Mouse (Mus musculus) T-cell, adult 2 months (primary cell): ENCODE results near the gene Sh2d1b1.
A peak's percentile ranks its signal among the peaks of the same experiment; 100 is the strongest.
"Not testable (repeated sequence)": the region's sequence is repeated elsewhere in the genome, so short reads cannot be mapped to it uniquely, and the experiment has no call there.

ENCODE experiments used
- DNase-seq: peaks from one replicate; pipeline ENCODE4 v3.0.0; 2022; ENCODE audit warnings: low spot score

Gene Sh2d1b1

DNA sequence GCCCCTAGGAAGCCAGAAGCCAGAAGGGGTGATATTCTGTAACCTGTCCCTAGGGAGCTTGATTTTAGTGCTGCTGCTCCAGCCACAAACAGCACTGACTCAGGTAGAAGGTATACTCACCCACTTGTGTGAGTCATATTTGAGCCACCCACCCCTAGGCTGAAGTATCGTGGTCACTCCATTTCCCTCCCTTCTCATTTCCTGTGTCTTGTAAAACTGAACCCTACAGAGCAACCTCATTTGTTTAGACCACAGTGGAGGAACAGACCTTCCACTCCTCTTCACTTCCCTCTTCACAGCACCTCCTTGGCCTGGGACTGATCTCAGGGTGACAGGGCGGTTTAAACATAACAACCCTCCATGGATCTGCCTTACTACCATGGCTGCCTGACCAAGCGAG is at the start of gene Sh2d1b1:
Sh2d1b1 (plus strand) TSS at position 305 of the 400 bp plus-strand sequence.
- no peak for DNase-seq

DNA sequence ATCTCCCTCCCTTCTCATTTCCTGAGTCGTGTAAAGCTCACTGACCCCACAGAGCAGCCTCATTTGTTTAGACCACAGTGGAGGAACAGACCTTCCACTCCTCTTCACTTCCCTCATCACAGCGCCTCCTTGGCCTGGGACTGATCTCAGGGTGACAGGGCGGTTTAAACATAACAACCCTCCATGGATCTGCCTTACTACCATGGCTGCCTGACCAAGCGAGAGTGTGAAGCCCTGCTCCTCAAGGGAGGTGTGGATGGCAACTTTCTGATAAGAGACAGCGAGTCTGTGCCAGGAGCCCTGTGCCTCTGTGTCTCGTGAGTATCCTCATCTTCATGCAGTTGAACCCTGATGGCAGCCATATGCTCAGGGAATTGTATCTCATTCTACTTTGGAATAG is 44.4 kb upstream of the Sh2d1b1 start, which contains the start of gene Sh2d1b2:
Sh2d1b2 (plus strand) TSS at position 62 of the 400 bp plus-strand sequence.
- not testable (repeated sequence) for DNase-seq

DNA sequence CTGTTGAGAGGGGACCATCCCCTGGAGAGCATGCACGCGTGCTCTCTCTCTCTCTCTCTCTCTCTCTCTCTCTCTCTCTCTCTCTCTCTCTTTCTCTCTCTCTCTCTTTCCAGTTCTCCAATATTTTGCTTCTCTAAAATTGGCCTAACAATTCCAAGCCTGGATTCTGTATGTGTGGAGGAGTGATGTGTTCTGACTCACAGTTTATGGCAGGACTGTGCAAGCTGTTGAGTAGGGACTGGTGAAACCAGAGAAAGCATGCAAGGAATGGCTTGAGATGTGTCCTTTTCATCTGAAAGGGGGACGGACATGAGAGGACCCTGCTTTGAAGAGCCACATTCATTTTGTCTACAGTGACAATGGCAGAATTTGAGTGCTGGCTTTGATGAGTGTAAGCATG is 32.1 kb upstream of the Sh2d1b1 start:
- DNase-seq: no peak

DNA sequence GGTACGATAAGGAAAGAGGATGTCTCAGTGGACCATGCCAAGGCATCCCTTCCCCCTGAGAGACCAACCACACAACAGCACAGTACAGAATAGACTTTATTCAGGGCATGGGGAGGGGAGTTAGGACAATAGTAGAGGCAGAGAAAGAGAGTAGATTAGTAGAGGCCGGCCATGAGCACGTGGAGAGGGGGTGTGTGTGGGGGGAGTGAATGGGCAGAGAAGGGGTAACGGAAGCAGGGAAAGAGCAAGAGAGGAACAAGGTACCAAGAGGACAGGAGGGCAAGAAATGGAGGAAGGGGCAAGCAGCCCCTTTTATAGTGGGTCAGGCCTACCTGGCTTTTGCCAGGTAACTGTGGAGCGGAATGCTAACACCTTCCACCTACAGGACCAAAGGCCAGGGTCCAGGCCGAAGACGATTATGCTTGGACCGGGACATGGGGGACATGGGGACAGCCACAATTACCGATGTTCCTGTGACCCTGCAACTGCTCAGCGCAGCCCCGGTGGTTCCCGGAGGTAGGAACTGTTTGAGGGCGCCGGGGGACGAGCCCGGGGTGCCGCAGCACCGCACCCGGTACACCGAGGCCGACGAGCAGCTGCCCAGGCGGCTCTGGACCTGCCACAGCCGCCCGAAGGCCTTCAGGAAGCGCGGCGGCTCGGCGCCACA is 22.1 kb upstream of the Sh2d1b1 start:
- DNase-seq: no peak

DNA sequence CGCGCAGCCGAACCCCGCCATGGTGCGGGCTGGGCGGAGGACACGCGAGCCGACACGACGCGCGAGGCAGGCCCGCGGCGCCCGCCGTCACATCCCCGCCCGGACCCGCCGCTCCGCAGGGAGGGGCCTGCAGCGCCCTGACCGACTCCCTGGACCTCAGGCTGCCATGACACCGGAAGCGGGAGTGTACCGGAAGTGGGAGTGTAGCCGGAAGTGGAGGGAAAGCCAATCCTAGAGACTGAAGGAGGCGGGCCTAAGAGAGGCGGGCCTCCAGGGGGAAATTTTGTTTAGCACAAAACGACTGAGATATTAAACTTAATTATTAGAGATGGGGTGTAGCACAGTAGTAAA is 21.6 kb upstream of the Sh2d1b1 start:
- DNase-seq: peak; percentile 83

DNA sequence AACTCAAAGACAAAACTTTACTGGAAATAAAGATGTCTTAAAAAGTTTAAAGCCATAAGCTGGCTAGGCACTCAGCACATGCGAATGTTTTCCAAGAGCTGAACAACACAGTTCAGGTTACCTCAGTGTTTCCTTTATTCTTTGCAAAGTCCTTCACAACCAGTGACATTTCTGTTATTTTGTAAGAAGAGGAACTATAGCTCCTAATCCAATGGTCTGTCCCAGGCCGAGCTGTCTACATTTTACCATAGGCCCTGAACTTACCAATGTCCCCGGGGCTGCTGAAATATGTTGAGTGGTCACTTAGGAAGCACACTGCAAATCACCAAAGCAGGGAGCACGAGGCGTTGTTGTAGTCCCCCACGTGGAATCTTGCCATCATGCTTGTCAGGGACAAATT is 6.8 kb upstream of the Sh2d1b1 start:
- DNase-seq: no peak

DNA sequence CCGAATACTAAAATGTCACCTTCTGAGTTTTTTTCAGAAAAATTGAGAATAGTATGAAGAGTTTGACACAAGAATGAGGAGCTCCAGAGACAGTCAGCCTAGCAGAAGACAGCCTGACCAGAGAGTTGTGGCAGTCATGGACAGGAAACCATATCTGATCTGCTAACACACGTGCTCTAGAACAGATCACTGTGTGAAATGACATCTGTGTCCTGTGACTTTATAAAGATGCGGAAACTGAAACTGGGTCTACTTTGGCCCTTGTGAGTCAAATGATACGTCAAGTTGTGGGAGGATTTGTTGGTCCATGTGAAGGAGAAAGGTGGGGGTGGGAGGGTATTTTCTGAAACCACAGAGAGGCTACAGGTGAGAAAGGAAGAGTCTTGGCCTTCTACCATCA is 6.4 kb upstream of the Sh2d1b1 start:
- DNase-seq: no peak

DNA sequence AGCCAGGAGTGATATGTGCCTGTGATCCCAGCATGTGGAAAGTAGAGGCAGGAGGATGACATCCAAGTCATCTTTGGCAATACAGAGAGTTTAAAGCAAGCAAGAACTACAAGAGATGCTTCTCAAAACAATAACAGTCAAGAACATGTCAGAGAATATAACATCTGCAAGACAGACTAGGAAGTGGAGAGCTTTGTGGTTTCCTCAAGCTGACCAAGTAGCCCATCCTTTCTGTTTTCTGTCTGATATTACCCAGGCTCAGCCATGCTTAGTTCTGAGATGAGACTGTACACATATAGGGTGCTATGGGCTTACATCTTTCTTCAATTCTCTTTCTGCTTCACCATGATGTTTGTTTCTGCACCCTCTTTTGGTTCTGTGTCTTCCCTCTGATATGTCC is 3.9 kb upstream of the Sh2d1b1 start:
- no peak for DNase-seq

DNA sequence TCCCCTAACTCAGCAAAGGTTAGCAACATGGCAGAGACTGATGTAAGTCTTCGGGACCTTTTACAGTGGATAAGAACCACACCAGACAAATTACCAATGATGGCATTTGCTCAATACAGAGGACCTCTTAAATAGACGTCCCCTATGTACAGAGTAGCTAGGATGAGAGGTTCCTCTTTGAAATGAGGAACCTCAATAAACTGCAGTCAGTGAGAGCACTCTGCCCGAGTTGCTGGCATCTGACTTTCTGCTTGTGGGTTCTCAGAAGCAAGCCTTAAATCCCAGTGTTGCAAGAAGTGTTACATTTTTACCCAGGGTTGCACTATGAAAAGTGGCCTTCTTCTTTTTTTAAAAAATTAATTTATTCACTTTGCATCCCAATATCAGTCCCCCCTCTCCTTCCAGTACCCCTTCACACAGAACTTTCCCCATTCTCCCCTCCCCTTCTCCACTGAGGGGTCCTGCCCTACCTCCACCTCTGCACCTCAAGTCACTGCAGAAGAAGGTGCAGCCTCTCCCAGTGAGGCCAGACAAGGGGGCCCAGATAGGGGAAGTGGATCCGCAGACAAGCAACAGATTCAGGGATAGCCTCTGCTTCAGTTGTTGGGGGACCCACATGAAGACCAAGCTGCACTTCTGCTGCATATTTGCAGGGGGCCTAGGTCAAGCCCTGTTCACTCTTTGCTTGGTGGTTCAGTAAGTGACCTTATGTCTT is 5.5 kb downstream of the Sh2d1b1 start:
- DNase-seq: no peak

DNA sequence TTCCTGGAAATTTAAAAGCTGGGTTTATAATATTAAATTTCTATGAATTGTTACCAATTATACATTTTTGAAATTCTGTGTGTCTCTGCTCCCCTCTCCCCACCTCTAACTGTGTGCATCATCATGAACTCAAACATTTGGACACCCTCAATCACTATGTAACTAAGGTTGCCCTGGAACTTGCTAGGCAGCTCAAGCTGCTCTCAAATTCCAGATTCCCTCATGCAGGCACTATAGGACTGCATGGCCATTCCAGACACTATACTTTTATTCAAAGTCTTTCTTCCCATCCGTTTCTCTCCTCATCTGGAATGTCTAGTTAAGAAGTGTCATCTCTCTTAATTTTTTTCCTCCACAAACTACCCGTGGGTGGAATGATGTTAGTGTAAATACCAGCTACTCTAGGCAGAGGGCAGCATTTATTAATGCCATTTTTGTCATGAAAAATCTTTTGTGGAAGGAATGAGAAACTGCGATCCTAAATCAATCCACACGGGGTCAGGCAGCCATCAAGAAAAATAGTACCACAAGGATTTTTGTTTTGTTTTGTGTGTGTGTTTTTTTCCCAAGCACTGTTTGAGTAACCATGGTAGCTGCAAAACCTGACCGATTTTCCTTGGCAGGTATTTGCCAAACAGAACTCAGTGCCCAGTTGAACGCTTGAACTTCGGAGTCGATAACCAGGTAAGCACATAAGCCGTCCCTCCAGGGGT is 15.3 kb downstream of the Sh2d1b1 start:
- no peak for DNase-seq

DNA sequence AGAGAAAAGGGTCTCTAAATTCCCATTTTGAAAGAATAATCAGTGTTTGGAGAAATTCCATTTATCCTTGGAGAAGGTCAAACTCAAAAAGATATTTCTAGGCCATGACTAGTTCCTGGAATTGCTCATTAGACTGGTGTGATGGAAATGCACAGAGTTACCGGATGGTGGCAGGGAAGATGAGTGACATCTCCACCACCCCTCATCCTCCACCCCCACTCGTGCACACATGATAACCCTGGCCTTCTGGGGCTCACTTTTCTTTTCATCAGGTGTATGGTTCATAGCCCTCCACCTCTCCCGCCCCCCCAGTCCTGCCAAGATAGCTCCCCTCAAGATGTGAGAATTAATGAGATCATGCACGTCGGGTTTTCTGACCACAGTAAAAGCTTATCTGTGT is 16.1 kb downstream of the Sh2d1b1 start:
- no peak for DNase-seq

DNA sequence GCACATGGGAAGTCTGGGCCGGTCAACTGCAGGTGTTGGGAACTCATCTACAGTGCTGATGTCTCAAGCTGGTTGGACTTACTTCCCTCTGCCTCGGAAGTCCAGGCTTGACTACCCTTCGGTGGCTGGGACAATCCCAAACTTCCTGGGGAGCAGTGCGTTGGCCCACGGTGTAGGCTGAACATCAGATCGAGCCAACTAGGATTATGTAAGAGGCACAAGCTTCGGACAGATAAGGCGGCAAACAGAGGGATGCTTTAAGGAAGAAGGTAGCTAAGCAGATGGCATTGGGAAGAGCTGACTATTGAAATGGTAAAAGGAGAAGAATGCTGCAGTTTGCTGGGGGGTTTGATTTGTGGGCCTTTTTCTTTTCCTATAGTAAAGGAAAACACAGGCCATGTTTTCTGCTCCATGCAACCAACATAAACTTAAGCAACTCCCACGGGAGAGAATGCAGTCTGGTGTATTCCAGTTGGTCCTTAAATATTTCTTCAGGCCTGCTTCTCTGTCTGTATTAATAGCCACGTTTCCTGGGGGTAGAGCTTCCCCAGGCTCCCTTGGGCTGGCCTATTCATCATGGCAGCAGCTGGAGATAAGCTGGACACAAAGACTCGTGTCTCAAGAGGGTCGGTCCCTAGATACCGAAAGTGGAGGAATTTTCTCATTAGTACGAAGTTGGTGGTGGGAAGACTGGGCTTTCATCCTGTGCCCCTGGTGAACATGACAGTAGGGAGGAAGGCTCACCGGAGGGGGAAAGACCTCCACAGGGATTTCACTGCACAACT is 17.9 kb downstream of the Sh2d1b1 start:
- DNase-seq: no peak

DNA sequence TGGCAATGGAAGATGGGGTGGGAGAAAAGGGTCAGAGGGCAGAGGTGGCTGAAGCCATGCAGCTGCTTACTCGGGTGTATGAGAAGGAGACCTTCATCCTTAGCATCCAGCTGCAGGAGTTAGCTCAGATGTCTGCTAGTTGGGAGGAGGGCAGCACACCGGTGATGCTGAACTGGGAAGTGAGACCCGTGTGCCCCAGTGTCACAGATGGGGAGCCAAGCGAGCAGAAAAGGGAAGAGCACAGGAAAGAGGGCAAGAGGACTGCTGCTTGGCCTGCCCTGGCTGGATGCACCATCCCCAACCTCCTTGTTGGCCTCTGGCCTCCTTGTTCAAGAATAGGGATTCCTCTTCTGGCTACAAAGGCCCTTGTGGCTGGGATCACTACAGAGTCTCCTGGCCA is 22.4 kb downstream of the Sh2d1b1 start:
- no peak for DNase-seq

DNA sequence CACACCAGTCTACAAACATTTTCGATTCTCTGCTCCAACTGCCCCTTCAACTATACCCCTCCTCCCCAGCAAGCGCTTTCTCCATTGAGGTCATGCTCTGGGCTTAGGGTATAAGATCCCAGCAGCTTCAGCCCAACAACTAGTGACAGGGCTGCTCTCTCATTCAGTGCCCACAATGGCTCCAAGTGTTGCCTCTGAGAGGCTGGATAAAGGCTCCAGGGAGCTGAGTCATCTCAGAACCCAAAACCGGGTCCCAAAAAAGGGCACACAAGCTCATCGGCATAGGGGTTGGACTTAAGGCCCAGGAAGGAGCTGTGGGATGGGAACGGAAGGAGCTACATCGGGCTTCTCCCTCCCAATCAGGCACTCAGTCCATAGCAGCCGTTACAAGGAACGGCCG is 24.6 kb downstream of the Sh2d1b1 start:
- DNase-seq: no peak

DNA sequence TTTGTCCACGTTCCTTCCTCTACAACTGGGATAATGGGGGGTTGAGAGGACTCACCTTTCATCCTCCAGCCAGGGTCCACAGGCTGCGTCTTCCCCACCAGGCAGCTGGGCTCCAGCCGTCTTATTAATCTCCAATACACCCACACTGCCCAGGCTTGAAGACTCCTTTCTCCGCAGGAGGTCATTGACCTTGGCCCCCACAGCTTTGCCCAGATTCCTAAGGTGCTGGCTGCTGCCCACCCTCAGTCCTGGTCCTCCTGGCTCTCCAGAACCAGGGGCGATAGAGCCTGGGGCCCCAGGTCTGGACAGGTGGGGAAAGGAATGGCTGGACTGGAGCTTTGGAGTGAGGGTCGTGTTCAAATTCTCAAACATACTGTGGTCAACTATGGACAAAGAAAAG is 25.3 kb downstream of the Sh2d1b1 start:
- DNase-seq: no peak

DNA sequence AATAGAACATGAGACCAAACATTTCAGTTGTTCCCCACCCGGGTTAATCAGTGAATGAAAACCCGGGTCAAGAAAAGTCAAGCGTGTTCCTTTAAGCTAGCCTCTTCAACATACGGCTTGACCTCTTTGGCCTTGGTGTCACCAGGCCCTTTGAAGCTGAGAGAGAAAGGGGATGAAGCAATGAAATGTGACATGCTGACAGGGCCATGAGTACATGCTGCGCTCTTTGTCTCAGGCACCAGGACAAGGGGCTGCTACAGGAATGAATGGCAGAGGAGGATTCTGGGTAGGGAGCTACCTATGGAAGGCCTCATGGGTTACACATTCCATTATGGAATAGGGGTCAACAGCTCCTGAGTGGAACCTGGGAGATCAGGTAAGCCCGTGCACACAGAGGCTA is 26.0 kb downstream of the Sh2d1b1 start:
- DNase-seq: no peak

DNA sequence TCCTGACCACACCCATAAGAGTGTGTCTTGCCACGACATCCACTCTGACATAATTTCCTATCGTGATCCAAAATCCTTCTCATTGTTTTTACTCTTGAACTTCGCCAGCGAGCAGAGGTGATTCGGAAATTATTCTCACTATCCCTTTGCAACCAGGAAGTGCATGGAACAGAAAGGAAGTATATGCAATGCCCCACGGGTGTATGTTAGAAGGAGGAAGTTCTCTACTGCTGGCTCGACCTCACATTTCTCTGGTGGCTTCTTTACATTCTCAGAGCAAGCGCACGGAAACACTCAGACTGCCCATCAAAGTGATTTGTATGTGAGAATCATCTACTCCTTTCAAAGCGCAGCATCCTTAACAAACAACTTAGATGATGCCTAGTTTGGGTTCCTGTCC is 27.9 kb downstream of the Sh2d1b1 start:
- DNase-seq: no peak

DNA sequence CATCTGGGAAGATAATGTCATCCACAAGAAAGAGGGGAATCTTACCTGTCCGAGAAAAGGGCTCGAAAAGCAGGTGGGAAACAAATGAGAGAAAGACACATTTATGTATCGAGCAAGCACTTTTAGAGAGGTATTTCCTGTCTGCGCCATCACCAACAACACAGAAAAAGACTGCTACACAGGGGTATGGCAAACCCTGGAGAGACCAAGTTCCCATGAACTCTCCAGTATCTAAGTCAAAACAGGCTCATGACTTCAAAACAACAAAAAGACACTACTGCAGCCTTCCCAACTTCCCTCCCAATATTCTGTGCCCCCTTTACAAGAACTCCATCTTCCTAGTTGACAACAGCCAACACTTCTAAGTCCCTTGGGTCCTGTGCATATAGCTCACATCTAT is 29.1 kb downstream of the Sh2d1b1 start, which contains the start of gene Gm7694:
Gm7694 (minus strand) TSS at position 101 of the 400 bp plus-strand sequence.
- no peak for DNase-seq

DNA sequence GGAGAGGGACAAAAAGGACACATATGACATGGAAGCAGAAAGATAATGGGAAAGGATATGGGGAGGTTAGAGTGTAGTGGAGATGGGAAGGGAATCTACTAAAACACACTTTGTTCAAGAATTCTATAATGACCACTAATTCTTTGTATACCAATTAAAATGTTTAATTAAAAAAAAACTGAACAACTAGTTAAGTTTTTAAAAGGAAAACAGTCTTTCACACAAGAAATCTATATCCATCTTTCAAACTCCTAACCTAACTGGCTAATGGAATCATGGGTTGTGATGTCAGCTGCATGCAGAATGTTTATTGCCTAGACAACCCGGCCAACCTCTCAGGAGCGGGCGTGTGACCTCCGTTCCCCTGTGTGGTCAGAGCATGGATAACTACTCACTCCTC is 31.4 kb downstream of the Sh2d1b1 start, which contains the start of gene Spata46:
Spata46 (plus strand) TSS at position 301 of the 400 bp plus-strand sequence.
- no peak for DNase-seq

DNA sequence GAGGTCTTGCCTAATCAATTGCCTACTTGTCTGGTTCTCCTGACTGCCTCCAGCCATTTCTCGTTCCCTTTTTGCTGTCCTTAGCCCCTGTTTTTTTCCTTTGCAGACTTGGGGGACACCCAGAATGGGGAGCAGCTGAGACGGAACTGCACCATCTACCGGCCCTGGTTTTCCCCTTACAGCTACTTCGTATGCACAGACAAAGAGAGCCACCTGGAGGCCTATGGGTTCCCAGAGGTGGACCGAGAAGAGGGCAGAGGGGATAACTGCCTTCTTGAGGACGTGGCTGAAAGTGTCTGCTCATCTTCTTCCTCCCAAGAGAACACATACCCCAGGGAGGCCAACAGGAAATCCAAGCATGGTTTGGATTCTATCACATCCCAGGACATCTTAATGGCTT is 34.3 kb downstream of the Sh2d1b1 start:
- no peak for DNase-seq

DNA sequence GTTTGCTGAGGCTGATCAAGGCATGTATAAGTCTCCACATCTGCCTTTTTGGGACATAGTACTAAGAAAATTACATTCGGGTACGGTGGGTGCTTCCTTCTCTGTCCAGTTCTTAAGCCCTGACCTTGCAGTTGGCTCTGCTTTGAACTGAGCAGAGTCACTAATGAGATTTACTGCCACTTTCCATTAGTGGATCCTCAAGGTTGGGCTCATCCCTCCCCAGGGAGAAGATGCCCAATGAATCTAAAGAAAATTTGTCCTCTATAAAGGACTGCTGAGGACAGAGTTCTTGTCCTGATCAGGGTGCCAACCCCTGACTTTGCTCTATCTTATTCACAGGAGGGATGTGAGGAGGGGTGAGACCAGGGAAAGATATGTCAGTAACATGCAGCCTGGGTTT is 44.9 kb downstream of the Sh2d1b1 start:
- DNase-seq: no peak

DNA sequence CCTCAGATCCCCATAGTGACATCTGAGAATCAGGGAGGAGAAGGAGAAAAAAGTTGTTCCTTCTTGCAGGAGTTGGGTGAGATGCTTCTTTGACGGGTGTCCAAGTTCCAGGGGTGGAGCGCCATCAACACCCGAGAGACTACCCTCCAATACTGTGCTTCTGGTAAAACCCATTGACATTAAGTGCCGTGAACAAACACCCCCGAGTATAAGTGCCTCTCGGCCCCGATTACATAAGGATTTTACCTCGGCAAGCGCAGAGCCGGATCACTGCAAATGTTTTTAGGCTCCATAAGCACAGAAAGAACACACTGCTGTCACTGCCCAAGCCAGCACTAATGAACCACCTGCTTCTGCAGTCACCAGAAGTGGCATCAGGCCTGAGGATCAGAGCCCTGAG is 45.9 kb downstream of the Sh2d1b1 start:
- no peak for DNase-seq
